Mouse (Mus musculus): Measurements from ENCODE around the gene Stxbp1. TPM values are rescaled to one million over a fixed set of nuclear protein-coding genes. Genes with fewer than 3 reads are reported as not detected.

Stxbp1 gene
- polyA plus RNA-seq, 1 experiment from 2014 or later: 51.4 TPM

- no peaks in the 10 kb centered on the region for H3K9me3 ChIP-seq (ENCODE audit: control insufficient read depth, low read length)
- DNase-seq (ENCODE audit: low spot score, missing footprints): no peak
- no peak overlapping the region for H3K27ac ChIP-seq (ENCODE audit: low read depth, low read length)
- peaks cover 22% of the 10 kb centered on the region for H3K4me1 ChIP-seq (ENCODE audit: control insufficient read depth, insufficient read depth, low read length)
- H3K4me3 ChIP-seq (ENCODE audit: low read depth, low read length): no peak overlapping the region
- H3K4me2 ChIP-seq: no peak overlapping the region
- H3K27me3 ChIP-seq (ENCODE audit: control insufficient read depth, insufficient read depth, low read length): no peaks in the 10 kb centered on the region
- no peak for ATAC-seq (ENCODE audit: low FRiP score)
- no peak overlapping the region for H3K9ac ChIP-seq (ENCODE audit: low read length)
- 30% methylated on average over 7 of the region's 7 CpGs for WGBS
- no peaks in the 10 kb centered on the region for H3K36me3 ChIP-seq (ENCODE audit: control insufficient read depth, insufficient read depth, low read length)
Observed at GRCm38 (mm10) chr2:32884745-32885144, 37.7 kb upstream of the Stxbp1 start.

DNA sequence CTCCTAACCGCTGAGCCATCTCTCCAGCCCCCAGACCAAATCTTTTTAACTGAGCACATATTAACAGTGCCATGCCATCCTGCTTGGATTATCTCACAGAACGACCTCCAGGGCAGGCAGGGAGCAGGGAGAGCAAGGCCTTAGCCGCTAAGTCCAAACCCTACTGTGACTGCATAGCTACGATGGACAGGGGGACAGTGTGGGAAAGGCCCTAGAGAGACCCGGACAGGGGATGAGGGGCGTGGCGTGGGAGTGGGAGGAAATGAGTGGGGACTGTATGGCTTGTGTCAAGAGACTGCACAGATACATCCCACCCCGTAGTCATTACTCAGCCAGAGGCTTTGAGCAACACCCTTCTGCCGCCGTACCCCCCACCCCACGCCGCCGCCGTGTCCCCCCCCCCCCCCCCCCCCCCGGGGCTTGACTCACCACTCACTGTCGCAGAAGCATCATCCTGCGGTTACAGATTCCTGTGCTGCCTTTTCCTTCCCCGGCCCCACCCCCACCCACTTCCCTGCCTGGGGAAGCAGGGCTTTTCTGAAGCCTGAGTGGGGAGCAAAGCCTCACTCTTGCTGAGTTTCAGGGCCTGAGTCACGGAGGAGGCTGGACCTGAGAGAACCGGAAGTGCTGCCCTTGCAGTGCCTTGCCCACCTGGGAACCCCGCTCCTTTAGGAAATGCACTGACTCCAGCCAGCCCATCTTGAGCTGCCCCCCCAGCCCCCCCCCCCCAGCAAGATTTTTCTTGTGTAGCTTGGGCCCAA is 35.4 kb upstream of the Stxbp1 start:
- no peak overlapping the region for H3K4me2 ChIP-seq
- no peak overlapping the region for H3K9ac ChIP-seq (ENCODE audit: low read length)
- DNase-seq (ENCODE audit: low spot score, missing footprints) (no peak), ATAC-seq (ENCODE audit: low FRiP score) (no peak)
- no peaks in the 10 kb centered on the region for H3K36me3 ChIP-seq (ENCODE audit: control insufficient read depth, insufficient read depth, low read length)
- WGBS: 61% methylated on average over 12 of the region's 21 CpGs
- no peaks in the 10 kb centered on the region for H3K9me3 ChIP-seq (ENCODE audit: control insufficient read depth, low read length)
- H3K4me3 ChIP-seq (ENCODE audit: low read depth, low read length): no peak overlapping the region
- H3K27ac ChIP-seq (ENCODE audit: low read depth, low read length): no peak overlapping the region
- peaks cover 15% of the 10 kb centered on the region for H3K4me1 ChIP-seq (ENCODE audit: control insufficient read depth, insufficient read depth, low read length)
- H3K27me3 ChIP-seq (ENCODE audit: control insufficient read depth, insufficient read depth, low read length): no peaks in the 10 kb centered on the region

GRCm38 (mm10) chr2:32881723-32882122 is 34.7 kb upstream of the Stxbp1 start:
- Histone ChIP-seq H3K27ac (ENCODE audit: low read depth, low read length) (no peak overlapping the region), H3K4me3 (ENCODE audit: low read depth, low read length) (no peak overlapping the region), H3K9ac (ENCODE audit: low read length) (no peak overlapping the region; the same call in 1 of the 2 replicates), H3K36me3 (ENCODE audit: control insufficient read depth, insufficient read depth, low read length) (no peaks in the 10 kb centered on the region), H3K27me3 (ENCODE audit: control insufficient read depth, insufficient read depth, low read length) (no peaks in the 10 kb centered on the region; the same call in 1 of the 2 replicates), H3K4me1 (ENCODE audit: control insufficient read depth, insufficient read depth, low read length) (peaks cover 22% of the 10 kb centered on the region), H3K4me2 (no peak overlapping the region), H3K9me3 (ENCODE audit: control insufficient read depth, low read length) (no peaks in the 10 kb centered on the region)
- WGBS: 55% methylated on average over 3 of the region's 3 CpGs
- ATAC-seq (ENCODE audit: low FRiP score) (no peak), DNase-seq (ENCODE audit: low spot score, missing footprints) (no peak)

DNA sequence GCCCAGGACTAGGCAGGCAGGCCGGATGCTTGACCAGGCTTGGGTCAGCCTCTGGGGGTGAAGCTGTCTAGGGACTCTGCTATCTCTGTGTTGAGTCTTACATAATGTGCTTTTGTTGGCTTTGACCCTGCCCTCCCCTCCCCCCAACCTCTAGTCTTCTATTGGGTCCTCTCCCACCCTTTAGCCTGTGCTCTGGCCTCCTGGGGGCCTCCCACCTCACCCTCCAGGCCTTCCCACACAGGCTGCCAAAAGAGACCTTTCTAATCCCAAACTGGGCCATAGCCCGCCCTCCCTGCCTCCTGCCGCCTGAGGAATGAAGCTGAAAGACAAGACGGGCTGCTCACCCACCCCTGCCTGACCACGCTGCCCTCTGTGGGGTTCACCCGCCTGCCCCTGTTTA is 34.0 kb upstream of the Stxbp1 start:
- Histone ChIP-seq H3K36me3 (ENCODE audit: control insufficient read depth, insufficient read depth, low read length) (no peaks in the 10 kb centered on the region), H3K4me3 (ENCODE audit: low read depth, low read length) (no peak overlapping the region), H3K27me3 (ENCODE audit: control insufficient read depth, insufficient read depth, low read length) (no peaks in the 10 kb centered on the region; the same call in 1 of the 2 replicates), H3K27ac (ENCODE audit: low read depth, low read length) (peak overlapping the region; percentile 26; the same call in 1 of the 2 replicates), H3K4me1 (ENCODE audit: control insufficient read depth, insufficient read depth, low read length) (peaks cover 26% of the 10 kb centered on the region), H3K9me3 (ENCODE audit: control insufficient read depth, low read length) (no peaks in the 10 kb centered on the region), H3K4me2 (no peak overlapping the region), H3K9ac (ENCODE audit: low read length) (peak overlapping the region; percentile 42)
- ATAC-seq (ENCODE audit: low FRiP score): no peak
- no peak for DNase-seq (ENCODE audit: low spot score, missing footprints)
- WGBS: 19% methylated on average over 6 of the region's 6 CpGs

DNA sequence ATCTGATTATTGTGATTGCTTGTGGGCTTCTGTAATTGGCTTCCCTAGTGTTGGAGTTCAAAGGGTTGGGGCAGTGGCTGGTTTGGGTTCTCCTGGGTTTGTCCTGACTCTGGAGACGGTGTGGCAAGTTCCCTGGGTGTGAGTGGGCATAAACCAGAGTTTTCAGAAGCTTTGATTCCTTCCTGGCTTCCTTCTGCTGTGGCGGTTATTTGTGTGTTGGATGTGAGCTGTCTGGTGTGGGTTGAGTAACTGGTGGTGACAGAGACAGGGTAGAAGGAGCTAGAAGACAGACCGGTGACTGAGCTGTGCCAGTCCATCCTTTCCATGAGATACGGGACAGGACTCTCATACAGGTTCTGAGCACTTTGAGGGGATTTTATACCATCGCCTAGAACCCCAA is 32.5 kb upstream of the Stxbp1 start:
- no peaks in the 10 kb centered on the region; the same call in 1 of the 2 replicates for H3K27me3 ChIP-seq (ENCODE audit: control insufficient read depth, insufficient read depth, low read length)
- 80% methylated on average over 5 of the region's 5 CpGs for WGBS
- H3K4me1 ChIP-seq (ENCODE audit: control insufficient read depth, insufficient read depth, low read length): peaks cover 33% of the 10 kb centered on the region
- H3K4me2 ChIP-seq: no peak overlapping the region
- no peaks in the 10 kb centered on the region for H3K9me3 ChIP-seq (ENCODE audit: control insufficient read depth, low read length)
- no peaks in the 10 kb centered on the region for H3K36me3 ChIP-seq (ENCODE audit: control insufficient read depth, insufficient read depth, low read length)
- ATAC-seq (ENCODE audit: low FRiP score) (no peak), DNase-seq (ENCODE audit: low spot score, missing footprints) (no peak)
- H3K4me3 ChIP-seq (ENCODE audit: low read depth, low read length): no peak overlapping the region
- no peak overlapping the region for H3K27ac ChIP-seq (ENCODE audit: low read depth, low read length)
- H3K9ac ChIP-seq (ENCODE audit: low read length): no peak overlapping the region

- Histone ChIP-seq H3K27me3 (ENCODE audit: control insufficient read depth, insufficient read depth, low read length) (no peaks in the 10 kb centered on the region; the same call in 1 of the 2 replicates), H3K4me3 (ENCODE audit: low read depth, low read length) (no peak overlapping the region), H3K4me2 (no peak overlapping the region), H3K9me3 (ENCODE audit: control insufficient read depth, low read length) (no peaks in the 10 kb centered on the region), H3K36me3 (ENCODE audit: control insufficient read depth, insufficient read depth, low read length) (no peaks in the 10 kb centered on the region), H3K4me1 (ENCODE audit: control insufficient read depth, insufficient read depth, low read length) (peaks cover 35% of the 10 kb centered on the region), H3K9ac (ENCODE audit: low read length) (no peak overlapping the region), H3K27ac (ENCODE audit: low read depth, low read length) (no peak overlapping the region)
- DNase-seq (ENCODE audit: low spot score, missing footprints) (no peak), ATAC-seq (ENCODE audit: low FRiP score) (no peak)
- WGBS: 73% methylated on average over 3 of the region's 3 CpGs
Observed at GRCm38 (mm10) chr2:32878396-32878795, 31.4 kb upstream of the Stxbp1 start.

DNA sequence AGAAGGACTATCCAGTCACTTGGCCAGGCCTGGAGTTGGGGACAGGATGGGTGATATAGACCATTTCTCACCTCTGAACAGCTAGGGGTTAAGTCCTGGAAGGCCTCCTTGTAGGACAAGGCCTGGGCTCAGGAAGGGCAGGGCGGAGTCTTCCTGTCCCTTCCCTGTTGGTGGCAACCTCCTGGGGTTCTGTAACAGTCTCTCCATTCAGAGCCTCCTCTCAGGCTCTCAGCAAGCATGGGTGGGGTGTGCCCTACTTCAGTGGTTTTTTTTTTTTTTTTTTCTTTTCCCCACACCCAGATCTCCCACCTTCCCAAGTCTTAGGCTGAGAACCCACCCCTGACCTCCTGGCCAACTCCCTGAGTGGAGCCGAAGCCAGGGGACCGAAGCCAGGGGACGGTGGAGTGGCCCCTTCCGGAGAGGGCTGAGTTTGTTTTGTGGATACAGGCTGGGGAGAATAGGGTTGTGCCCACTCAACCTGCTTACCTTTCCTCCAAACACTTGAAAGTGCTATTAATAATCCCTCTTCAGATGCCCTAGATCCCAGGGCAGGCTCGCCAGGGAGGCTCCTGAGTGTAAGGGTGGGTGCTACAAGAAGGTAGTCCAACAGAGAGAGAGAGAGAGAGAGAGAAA is 30.8 kb upstream of the Stxbp1 start:
- DNase-seq (ENCODE audit: low spot score, missing footprints): no peak
- Histone ChIP-seq H3K9me3 (ENCODE audit: control insufficient read depth, low read length) (no peaks in the 10 kb centered on the region), H3K36me3 (ENCODE audit: control insufficient read depth, insufficient read depth, low read length) (no peaks in the 10 kb centered on the region), H3K9ac (ENCODE audit: low read length) (no peak overlapping the region), H3K27me3 (ENCODE audit: control insufficient read depth, insufficient read depth, low read length) (no peaks in the 10 kb centered on the region; the same call in 1 of the 2 replicates), H3K4me1 (ENCODE audit: control insufficient read depth, insufficient read depth, low read length) (peaks cover 35% of the 10 kb centered on the region), H3K27ac (ENCODE audit: low read depth, low read length) (no peak overlapping the region), H3K4me3 (ENCODE audit: low read depth, low read length) (no peak overlapping the region; the same call in 1 of the 2 replicates), H3K4me2 (peak overlapping the region; percentile 99)
- no peak for ATAC-seq (ENCODE audit: low FRiP score)
- WGBS: 49% methylated on average over 6 of the region's 6 CpGs

DNA sequence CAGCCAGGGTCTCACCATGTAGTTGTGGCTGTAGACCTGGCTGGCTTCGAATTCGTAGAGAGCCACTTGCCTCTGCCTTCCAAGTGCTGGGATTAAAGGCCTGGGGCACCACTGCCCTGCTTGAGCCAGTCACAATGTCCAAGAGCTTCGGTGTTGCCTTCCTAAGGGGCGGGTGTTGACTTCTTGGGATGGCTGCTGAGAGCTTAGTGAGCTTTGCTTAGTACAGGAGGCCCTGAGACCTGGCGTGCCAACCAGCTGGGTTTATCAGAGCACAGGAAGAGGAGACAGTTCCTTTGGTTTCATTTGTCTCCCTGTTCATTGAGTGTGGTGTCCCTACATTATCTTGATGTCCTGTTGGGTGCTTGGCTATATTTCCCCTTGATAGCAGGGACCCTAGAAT is 30.3 kb upstream of the Stxbp1 start:
- H3K27ac ChIP-seq (ENCODE audit: low read depth, low read length): no peak overlapping the region
- peaks cover 35% of the 10 kb centered on the region for H3K4me1 ChIP-seq (ENCODE audit: control insufficient read depth, insufficient read depth, low read length)
- peak overlapping the region; percentile 99 for H3K4me2 ChIP-seq
- ATAC-seq (ENCODE audit: low FRiP score): no peak
- 33% methylated on average over 5 of the region's 5 CpGs for WGBS
- peak; percentile 87 for DNase-seq (ENCODE audit: low spot score, missing footprints)
- peak overlapping the region; percentile 96; the same call in 1 of the 2 replicates for H3K9ac ChIP-seq (ENCODE audit: low read length)
- no peaks in the 10 kb centered on the region for H3K36me3 ChIP-seq (ENCODE audit: control insufficient read depth, insufficient read depth, low read length)
- H3K4me3 ChIP-seq (ENCODE audit: low read depth, low read length): peak overlapping the region; percentile 70
- no peaks in the 10 kb centered on the region; the same call in 1 of the 2 replicates for H3K27me3 ChIP-seq (ENCODE audit: control insufficient read depth, insufficient read depth, low read length)
- no peaks in the 10 kb centered on the region for H3K9me3 ChIP-seq (ENCODE audit: control insufficient read depth, low read length)

Data from midbrain, embryonic 11.5 days (tissue).